Mouse (Mus musculus) left cerebral cortex, postnatal 10 days (tissue): ENCODE data around the gene Slit1. TPM values are rescaled to one million over a fixed set of nuclear protein-coding genes. Genes with fewer than 3 reads are reported as not detected.

Source experiments
- DNase-seq, 2 experiments: peaks; one replicate each; pipeline ENCODE4 v3.0.0; 2021 to 2022; ENCODE audit warnings: low spot score in 2 of 2, mixed read lengths in 1 of 2; ENCODE audit errors: extremely low spot score in 1 of 2
- intact Hi-C: fragments of 180-260 bp; cut with DNase I; formaldehyde crosslinking; loops from one replicate; pipeline ENCODE4 v1.15.1; 2025
- microRNA-seq: library from miRNA; unstranded; fragments of <30 nt; microRNA quantifications from one replicate; pipeline ENCODE4 v1.2.0, GENCODE M21; 2022
- total RNA-seq, 2 experiments: library from RNA; stranded (reverse); gene quantifications; 2 replicates each; pipeline ENCODE4 v1.2.3; 2021

The Slit1 gene
- total RNA-seq, 2 experiments from 2014 or later: 55.1 to 57.2 TPM

DNA sequence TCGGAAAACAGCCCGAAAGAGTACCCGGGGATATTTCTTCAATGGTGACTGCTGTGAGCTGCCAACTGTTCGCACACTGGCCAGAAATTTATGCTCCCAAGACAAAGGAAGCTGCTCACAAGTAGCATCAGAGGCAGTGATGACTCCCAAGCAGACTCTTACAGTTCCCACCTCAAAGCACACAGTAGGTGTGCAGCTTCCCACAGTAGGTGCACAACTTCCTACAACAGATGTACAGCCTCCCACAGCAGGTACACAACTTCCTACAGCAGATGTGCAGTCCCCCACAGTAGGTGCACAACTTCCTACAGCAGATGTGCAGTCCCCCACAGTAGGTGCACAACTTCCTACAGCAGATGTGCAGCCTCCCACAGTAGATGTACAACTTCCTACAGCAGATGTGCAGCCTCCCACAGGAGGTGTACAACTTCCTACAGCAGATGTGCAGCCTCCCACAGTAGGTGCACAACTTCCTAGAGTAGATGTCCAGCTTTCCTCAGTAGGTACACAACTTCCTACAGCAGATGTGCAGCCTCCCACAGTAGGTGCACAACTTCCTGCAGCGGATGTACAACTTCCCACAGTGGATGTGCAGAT lies 160.4 kb downstream of the Slit1 start:
- intact Hi-C loops: no loop called here
- DNase-seq: no peak

DNA sequence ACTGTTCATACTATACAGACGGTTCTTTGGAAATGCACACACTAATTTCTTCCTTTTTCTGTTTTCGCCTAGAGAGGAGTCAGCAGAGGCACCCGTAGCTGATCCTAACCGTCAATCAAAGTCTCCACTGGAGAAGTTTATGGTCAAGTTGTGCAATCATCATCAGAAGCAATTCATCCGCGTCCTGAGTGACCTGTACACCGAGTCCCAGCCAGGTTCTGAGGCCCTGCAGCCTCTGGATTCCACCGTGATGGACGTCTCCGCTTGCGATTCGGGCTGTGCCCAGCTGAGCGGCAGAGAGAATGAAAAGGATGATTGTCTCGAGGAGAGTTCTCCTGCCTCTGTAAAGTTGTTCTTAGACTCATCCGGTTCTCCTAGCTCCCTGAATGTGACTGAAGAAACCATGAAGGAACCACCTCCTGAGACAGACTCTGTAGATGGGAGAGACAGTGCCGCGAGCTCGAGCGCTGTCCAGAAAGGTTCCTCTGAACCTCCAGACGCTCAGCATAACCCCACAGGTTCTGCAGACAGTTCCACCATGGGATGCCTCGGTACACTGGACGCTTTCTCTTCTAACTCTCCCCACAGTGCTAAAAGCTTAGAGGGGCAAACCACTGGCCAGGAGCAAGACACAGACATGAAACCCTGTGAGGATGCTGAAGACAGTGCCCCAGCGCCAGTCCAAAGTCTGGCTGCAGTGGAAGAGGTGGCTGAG lies 161.6 kb downstream of the Slit1 start, which contains the start of gene Gm340:
Gene Gm340 (plus strand): TSS at position 665 of the 715 bp plus-strand sequence.
- intact Hi-C loops: no loop called here
- no peak for DNase-seq

DNA sequence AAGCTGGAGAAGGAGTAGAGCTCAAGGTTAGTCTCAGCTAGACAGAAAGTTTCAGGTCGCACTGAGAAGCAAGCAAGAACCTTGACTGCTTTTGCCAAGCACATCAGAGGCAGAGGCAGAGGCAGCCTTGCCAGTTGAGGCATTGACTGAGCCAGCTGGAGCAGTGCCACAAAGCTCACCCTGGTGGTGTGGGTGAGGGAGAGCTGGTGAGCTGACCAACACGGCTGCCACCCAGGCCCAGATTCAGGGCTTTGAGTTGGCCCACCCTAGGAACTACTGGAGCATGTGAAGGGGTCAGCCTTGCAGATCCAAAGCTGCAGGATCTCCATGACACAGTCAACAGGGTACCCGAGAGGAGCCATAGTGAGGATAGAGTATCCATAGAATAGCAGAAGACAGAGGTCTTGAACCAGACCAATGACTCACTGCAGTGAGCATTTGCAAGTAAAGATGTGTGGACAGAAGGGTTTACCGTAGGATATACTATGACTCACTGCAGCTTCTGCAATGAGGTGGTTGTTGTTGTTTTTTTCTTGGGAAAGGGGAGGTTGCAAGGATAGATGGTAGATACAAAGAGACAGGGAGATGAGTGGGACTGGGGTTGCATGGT lies 164.0 kb downstream of the Slit1 start:
- intact Hi-C loops: no loop called here
- no peak for DNase-seq

DNA sequence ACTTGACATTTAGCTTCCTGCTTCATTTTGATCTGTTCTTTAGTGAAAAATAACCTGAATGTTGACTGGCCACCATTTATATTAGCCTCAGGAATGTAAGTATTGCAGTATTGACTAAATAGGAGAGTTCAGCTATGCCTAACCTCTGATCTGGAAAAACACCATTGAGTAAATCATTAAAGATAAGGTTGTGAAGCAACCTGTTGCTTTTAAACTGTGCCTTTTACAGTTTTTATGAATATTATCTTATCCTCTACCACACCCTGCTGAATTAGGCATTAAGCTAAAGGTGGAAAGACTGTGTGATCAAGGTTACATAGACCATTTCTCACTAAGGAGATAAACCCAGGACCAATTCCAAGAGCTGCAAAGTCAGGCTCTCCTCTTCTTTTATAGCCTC lies 165.9 kb downstream of the Slit1 start:
- DNase-seq: no peak
- intact Hi-C loops: no loop called here

DNA sequence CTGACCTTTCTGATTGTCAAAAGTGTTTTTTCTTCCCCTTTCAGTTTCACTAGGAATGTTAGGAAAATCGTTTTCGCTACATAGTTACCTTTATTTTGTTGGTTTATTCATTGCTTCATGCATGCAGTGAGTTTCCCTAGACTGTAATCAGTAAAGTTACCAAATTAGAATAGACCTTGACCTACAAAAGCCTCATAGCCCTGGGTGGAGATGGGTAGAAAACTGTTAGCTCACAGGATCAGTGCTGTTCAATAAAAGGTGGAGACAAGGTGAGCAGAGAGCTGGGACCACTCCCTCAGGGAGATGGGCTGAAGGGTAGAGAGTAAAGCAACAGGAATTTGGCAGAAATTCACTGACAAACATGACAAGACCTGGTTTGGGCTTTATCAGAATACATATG lies 169.8 kb downstream of the Slit1 start:
- DNase-seq: no peak

DNA sequence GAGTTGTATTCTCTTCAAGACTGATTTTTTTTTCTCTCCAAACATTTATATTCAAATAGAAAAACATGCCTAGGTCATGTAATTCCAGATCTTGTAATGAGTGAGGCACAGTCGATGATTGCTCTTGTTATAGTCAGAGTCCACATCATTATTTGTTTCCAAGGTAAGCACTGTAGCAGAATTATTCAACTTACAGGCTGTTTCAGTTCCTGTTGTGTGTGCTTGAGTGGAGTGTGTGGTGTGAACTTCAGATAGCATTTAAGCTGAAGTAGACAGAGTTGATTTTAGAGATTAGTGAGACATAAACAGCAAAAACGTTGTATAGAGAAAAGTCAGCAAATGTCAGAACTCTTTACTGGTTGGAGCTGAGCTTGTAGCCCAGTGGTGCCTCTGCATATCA lies 174.7 kb downstream of the Slit1 start:
- intact Hi-C loops: no loop called here
- no peak for DNase-seq

More for the DNA sequence above, 169.8 kb downstream of the Slit1 start:
- intact Hi-C loops: no loop called here

DNA sequence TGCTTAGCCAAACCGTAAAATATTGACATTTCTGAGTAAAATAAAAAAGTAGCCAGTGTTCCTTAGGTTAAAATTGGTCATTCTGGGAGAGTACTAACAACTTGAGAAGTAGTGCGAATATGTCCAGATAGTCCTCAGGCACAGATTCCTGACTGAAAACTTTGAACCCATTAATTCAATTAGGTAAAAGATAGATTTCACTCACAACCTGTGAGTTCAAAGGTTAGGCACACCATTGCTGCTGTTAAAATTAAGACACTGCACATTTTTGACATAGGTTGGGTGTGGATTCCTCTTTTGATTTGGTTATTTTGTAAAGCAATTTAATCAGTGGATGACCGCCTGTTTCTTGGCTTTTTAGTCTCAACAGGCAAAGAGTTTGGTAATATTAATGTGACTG lies 182.6 kb downstream of the Slit1 start:
- no peak for DNase-seq
- intact Hi-C loops: no loop called here

DNA sequence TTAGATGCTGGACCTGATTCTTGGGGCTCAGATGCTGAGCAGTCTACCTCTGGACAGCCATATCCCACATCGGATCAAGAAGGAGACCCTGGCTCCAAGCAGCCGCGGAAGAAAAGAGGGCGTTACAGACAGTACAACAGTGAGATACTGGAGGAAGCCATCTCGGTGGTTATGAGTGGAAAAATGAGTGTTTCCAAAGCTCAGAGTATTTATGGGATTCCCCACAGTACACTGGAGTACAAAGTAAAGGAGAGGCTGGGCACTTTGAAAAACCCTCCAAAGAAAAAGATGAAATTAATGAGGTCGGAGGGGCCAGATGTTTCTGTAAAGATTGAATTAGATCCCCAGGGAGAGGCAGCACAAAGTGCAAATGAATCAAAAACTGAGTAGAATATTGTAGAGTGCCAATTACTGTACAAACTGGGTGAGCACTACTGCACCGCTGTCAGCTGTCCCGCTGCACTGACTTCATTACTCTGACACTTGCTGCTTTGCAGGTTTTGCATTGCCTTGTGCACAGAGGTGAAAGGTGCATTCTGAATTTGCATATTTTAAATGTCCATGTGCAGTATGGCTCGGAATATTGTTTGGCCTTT lies 184.5 kb downstream of the Slit1 start:
- DNase-seq: no peak
- intact Hi-C loops: no loop called here

DNA sequence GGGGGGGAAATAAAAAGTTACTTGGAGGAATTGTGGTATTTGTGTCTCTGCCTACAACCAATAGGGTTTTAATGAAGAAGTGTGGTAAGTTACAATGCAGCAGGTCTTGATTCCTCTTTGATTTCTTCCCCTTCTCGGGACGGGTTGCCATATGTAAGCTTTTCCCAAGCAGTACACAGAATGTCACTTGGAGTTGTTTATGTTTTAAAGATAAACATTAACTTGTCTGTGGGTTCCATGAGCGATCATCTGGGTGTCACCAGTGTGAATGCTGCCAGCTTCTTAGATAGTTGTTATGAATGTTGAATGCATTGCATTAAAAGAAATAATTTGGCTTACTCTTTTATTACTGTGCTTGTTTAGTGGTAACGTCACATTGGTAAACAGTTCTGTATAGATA lies 186.0 kb downstream of the Slit1 start:
- intact Hi-C loops: no loop called here
- DNase-seq: no peak

DNA sequence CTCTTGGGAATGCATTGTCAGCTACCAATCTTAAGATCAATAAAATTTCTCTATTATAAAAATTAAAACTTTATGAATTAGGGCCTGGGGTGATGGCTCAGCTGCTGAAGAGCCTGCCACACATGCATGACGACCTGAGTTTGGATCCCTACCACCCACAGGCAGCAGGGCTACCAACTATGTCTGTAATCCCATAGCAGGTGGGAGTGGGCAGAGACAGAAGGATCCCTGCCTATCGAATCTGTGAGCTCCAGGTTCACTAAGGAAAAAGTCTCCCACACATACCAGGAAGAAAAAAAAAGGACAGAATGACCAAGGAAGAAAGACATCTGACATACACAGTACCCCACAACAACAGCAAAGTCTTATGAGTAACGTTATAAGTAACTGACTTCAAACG lies 186.5 kb downstream of the Slit1 start:
- intact Hi-C loops: no loop called here
- no peak for DNase-seq

Small RNA genes within 50 kb of the gene (microRNA-seq; reads per million reads assigned to microRNA genes)
- not detected for gene Mir8091

Other genes with a start within 250 kb of the Slit1 start
- 10 to 100 TPM in 1 of 2 experiments, 1 to 10 TPM in 1; 9.8 to 10.8 TPM for gene Gm340, start 161.3 kb downstream of the Slit1 start, total RNA-seq
- gene Arhgap19, start 58.4 kb upstream of the Slit1 start, total RNA-seq: 1 to 10 TPM; 3.2 to 3.6 TPM
- gene Frat1, start 86.3 kb upstream of the Slit1 start, total RNA-seq: 10 to 100 TPM; 17.5 to 19.1 TPM
- gene Frat2, start 104.5 kb upstream of the Slit1 start, total RNA-seq: 10 to 100 TPM; 11.0 to 11.6 TPM
- gene Rrp12, start 152.5 kb upstream of the Slit1 start, total RNA-seq: 10 to 100 TPM; 38.5 to 40.3 TPM
- 100 to 1,000 TPM; 526 to 534 TPM for gene Pgam1, start 168.3 kb upstream of the Slit1 start, total RNA-seq
- 10 to 100 TPM; 23.7 to 29.0 TPM for gene Exosc1, start 189.8 kb upstream of the Slit1 start, total RNA-seq
- gene Zdhhc16, start 189.8 kb upstream of the Slit1 start, total RNA-seq: 10 to 100 TPM; 55.0 to 69.5 TPM
- gene Mms19, start 237.5 kb upstream of the Slit1 start, total RNA-seq: 10 to 100 TPM; 30.1 to 39.8 TPM
- 10 to 100 TPM; 13.2 to 13.4 TPM for gene Ubtd1, start 238.1 kb upstream of the Slit1 start, total RNA-seq